Mouse (Mus musculus): ENCODE measurements at regions not wholly inside any gene's neighbourhood (a gene's known extent, or its start where the extent isn't known, plus 50 kb on each side); places are given as distances from the start of the nearest gene placed in this dataset.

DNA sequence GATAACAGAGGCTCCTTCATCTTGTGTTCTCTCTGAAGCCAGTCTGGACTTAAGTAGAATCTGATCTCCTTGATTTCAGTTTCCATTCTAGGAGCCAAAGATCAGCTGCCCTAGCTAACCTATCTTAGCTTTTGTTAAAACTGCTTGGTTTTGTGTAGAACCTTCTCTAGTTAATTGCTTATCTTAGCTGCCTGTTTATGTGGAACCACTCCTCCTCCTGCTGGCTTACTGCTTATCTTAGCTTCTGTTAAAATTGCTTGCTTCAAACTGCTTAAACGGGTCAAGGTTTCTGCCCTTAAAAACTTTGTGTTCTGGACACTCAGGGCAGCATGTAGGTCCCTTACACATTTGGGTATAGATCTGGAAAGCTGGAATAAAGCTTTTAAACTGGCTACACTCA, 133.7 kb upstream of the Mocs2 start (continued):
- TF ChIP-seq TAL1 (IDR thresholded peaks at IDR 0.05; ENCODE audit: low read length) = no peak

DNA sequence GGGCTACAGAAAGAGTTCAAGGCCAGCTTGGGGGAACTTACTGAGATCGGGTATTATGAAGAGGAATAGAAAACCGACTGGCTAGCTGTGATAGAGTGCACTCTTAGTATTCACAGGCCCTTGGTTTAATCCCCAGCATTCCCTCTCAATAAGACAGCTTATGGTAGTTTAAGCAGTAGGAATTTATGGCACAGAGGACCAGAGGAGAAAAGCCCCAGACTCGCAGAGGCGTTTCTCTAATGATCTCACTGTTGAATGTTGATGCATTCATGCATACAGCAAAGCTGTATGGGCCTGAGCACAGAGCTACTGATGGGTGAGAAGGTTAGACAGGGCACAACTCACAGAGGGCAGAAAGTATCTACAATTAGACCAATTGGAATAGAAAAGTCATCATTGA, 132.7 kb upstream of the Mocs2 start:
- H3K79me2 ChIP-seq (ENCODE audit: control insufficient read depth, insufficient read depth, low read length, poor library complexity) = no peaks in the 10 kb centered on the region
- no peak for DNase-seq (ENCODE audit: low read depth, low spot score)
- H3K9ac ChIP-seq (ENCODE audit: control insufficient read depth, low read depth, low read length, poor library complexity, severe bottlenecking) = no peak overlapping the region
- no peaks in the 10 kb centered on the region for H3K9me3 ChIP-seq (replicated peaks; ENCODE audit: insufficient read depth, low read length)
- H3K4me3 ChIP-seq (ENCODE audit: control insufficient read depth in 1 of 2, insufficient read depth in 1 of 2, low read depth in 2 of 2, low read length in 2 of 2) = no peak overlapping the region
- H3K27ac ChIP-seq (ENCODE audit: control insufficient read depth, low read depth, low read length) = no peak overlapping the region
- TF ChIP-seq HCFC1 (IDR thresholded peaks at IDR 0.05; ENCODE audit: low read depth, low read length) (no peak), MAFK (IDR thresholded peaks at IDR 0.05; ENCODE audit: borderline replicate concordance, low read depth, low read length) (no peak), POLR2A (IDR thresholded peaks at IDR 0.05; ENCODE audit: control insufficient read depth in 1 of 2, insufficient read depth in 1 of 2, low read depth in 1 of 2, low read length in 2 of 2, poor library complexity in 1 of 2) (no peak), MXI1 (IDR thresholded peaks at IDR 0.05; ENCODE audit: low read depth, low read length) (no peak), MAX (IDR thresholded peaks at IDR 0.05; ENCODE audit: low read length) (no peak), POLR2AphosphoS5 (IDR thresholded peaks at IDR 0.05; ENCODE audit: borderline replicate concordance, low read depth, low read length) (no peak), SIN3A (IDR thresholded peaks at IDR 0.05; ENCODE audit: low read length) (no peak), MYB (IDR thresholded peaks at IDR 0.05; ENCODE audit: low read depth, low read length) (no peak), UBTF (IDR thresholded peaks at IDR 0.05; ENCODE audit: borderline replicate concordance, insufficient read depth, low read depth, low read length) (no peak), SMC3 (IDR thresholded peaks at IDR 0.05; ENCODE audit: low read depth, low read length) (no peak), TAL1 (IDR thresholded peaks at IDR 0.05; ENCODE audit: low read length) (no peak), RAD21 (IDR thresholded peaks at IDR 0.05; ENCODE audit: low read depth, low read length) (no peak)
- no peaks in the 10 kb centered on the region for H3K27me3 ChIP-seq (ENCODE audit: control insufficient read depth in 1 of 2, insufficient read depth in 2 of 2, low read length in 2 of 2)
- H3K36me3 ChIP-seq (ENCODE audit: control insufficient read depth in 1 of 2, insufficient read depth in 2 of 2, low read length in 2 of 2) = peaks cover 0 to 7% of the 10 kb centered on the region in 2 experiments; a peak in 1 of 4 replicates
- H3K4me1 ChIP-seq (ENCODE audit: control insufficient read depth in 1 of 2, insufficient read depth in 2 of 2, low read length in 2 of 2) = peaks cover 0 to 12% of the 10 kb centered on the region in 2 experiments; a peak in 3 of 4 replicates

GRCm38 (mm10) chr13:114712601-114713000, 105.4 kb upstream of the Mocs2 start:
- no peaks in the 10 kb centered on the region for H3K9me3 ChIP-seq (replicated peaks; ENCODE audit: insufficient read depth, low read length)
- no peaks in the 10 kb centered on the region for H3K4me1 ChIP-seq (ENCODE audit: control insufficient read depth in 1 of 2, insufficient read depth in 2 of 2, low read length in 2 of 2)
- no peak overlapping the region for H3K27ac ChIP-seq (ENCODE audit: control insufficient read depth, low read depth, low read length)
- H3K79me2 ChIP-seq (ENCODE audit: control insufficient read depth, insufficient read depth, low read length, poor library complexity) = no peaks in the 10 kb centered on the region
- H3K9ac ChIP-seq (ENCODE audit: control insufficient read depth, low read depth, low read length, poor library complexity, severe bottlenecking) = no peak overlapping the region
- H3K27me3 ChIP-seq (ENCODE audit: control insufficient read depth in 1 of 2, insufficient read depth in 2 of 2, low read length in 2 of 2) = no peaks in the 10 kb centered on the region
- no peak for DNase-seq (ENCODE audit: low read depth, low spot score)
- no peak overlapping the region for H3K4me3 ChIP-seq (ENCODE audit: control insufficient read depth in 1 of 2, insufficient read depth in 1 of 2, low read depth in 2 of 2, low read length in 2 of 2)
- TF ChIP-seq ZC3H11A (IDR thresholded peaks at IDR 0.05; ENCODE audit: low read depth, low read length) = no peak
- no peak for TF ChIP-seq ELF1 (IDR thresholded peaks at IDR 0.05; ENCODE audit: low read depth, low read length)
- no peak for TF ChIP-seq TAL1 (IDR thresholded peaks at IDR 0.05; ENCODE audit: low read length)
- TF ChIP-seq GABPA (IDR thresholded peaks at IDR 0.05; ENCODE audit: low read depth, low read length) = no peak
- no peak for TF ChIP-seq KAT2A (conservative IDR thresholded peaks at IDR 0.05; ENCODE audit: low read depth, low read length)
- TF ChIP-seq ZKSCAN1 (IDR thresholded peaks at IDR 0.05; ENCODE audit: low read depth, low read length) = no peak
- TF ChIP-seq JUND (IDR thresholded peaks at IDR 0.05; ENCODE audit: low read depth, low read length) = no peak
- no peak for TF ChIP-seq MAX (IDR thresholded peaks at IDR 0.05; ENCODE audit: low read length)
- no peak for TF ChIP-seq MYC (IDR thresholded peaks at IDR 0.05; ENCODE audit: low read depth, low read length)
- TF ChIP-seq ETS1 (IDR thresholded peaks at IDR 0.05; ENCODE audit: low read depth, low read length) = no peak
- no peak for TF ChIP-seq ZNF384 (IDR thresholded peaks at IDR 0.05; ENCODE audit: low read depth, low read length)
- no peak for TF ChIP-seq POLR2A (IDR thresholded peaks at IDR 0.05; ENCODE audit: control insufficient read depth in 1 of 2, insufficient read depth in 1 of 2, low read depth in 1 of 2, low read length in 2 of 2, poor library complexity in 1 of 2)
- no peak for TF ChIP-seq SMC3 (IDR thresholded peaks at IDR 0.05; ENCODE audit: low read depth, low read length)
- TF ChIP-seq GATA1 (IDR thresholded peaks at IDR 0.05; ENCODE audit: low read depth, low read length) = no peak
- no peak for TF ChIP-seq POLR2AphosphoS5 (IDR thresholded peaks at IDR 0.05; ENCODE audit: borderline replicate concordance, low read depth, low read length)
- TF ChIP-seq CHD2 (IDR thresholded peaks at IDR 0.05; ENCODE audit: low read length) = no peak
- TF ChIP-seq MAFK (IDR thresholded peaks at IDR 0.05; ENCODE audit: borderline replicate concordance, low read depth, low read length) = no peak
- no peak for TF ChIP-seq UBTF (IDR thresholded peaks at IDR 0.05; ENCODE audit: borderline replicate concordance, insufficient read depth, low read depth, low read length)
- TF ChIP-seq BHLHE40 (IDR thresholded peaks at IDR 0.05; ENCODE audit: borderline replicate concordance, low read depth, low read length) = no peak
- no peak for TF ChIP-seq CTCF (IDR thresholded peaks at IDR 0.05 in 2 of 3, conservative IDR thresholded peaks at IDR 0.05 in 1 of 3; ENCODE audit: control insufficient read depth in 1 of 3, insufficient read depth in 1 of 3, low read depth in 2 of 3, low read length in 3 of 3, poor library complexity in 1 of 3, severe bottlenecking in 1 of 3)
- H3K36me3 ChIP-seq (ENCODE audit: control insufficient read depth in 1 of 2, insufficient read depth in 2 of 2, low read length in 2 of 2) = no peaks in the 10 kb centered on the region

Data from MEL (cell line).